Mouse (Mus musculus) cerebellum, adult 9-11 months (tissue): ENCODE results near the gene Nup210l.
A peak's percentile ranks its signal among the peaks of the same experiment; 100 is the strongest.

Experiments
- DNase-seq: peaks from one replicate; pipeline ENCODE4 v3.0.0; 2022

Gene Nup210l

DNA sequence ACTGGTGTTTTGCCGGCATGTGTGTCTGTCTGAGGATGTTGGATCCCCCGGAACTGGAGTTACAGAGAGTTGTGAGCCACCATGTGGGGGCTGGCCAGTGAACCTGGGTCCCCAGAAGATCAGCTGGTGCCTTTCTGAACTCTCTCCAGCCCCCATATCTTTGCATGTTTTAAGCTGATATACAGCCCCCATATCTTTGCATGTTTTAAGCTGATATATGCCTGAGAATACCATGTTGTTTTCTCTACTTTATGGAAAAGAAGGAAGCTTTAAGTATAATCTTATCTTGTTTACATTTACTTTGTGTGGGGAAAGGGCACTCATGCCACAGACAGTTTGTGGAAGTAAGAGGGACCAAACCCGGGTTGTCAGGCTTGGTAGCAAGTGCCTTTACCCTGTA lies 75.6 kb downstream of the Nup210l start:
- DNase-seq: no peak

DNA sequence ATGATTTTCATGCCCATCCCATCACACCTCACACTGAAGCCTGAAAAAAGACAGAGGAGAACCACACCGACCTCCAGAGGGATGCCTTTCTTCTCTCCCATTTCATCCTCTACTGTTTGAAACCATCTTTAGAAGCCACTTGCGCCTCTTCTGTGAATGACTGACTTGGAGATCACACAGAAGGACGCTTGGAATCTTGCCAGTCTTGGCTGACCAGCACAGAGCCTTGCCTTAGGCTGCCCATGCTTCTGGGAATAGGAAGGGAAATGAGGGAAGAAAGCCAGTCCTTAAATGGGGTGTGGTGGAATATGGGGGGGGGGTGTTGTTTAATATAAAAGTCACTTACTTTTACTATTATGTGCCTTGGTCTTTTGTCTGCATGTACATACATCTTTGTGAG lies 79.6 kb downstream of the Nup210l start:
- DNase-seq: no peak

DNA sequence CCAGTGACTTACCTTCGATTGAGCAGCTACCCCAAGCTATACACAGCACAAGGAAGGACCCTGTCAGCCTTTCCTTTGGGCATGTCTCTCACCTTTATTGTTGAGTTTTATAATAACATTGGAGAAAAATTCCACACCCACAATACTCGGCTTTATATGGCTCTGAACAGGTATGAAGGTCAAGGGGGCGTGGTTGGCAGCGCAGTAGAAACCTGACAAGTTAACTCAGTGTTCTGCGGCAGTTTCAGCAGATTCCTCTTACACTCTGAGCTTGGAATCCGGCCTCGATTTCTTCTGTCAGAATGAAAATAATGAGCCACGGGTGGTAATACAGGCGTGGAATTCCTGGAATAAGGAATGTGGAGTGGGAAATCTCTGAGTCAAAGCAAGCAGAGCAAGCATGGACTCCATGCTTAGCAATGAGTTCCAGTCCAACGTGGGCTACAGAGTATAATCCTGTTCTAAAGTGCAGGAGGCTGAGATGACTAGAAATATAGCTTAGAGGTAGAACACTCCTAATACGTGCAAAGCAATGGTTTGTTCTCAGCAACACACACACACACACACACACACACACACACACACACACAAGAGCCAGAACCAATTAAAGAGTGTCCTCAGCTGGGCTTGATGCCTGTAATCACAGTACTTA lies 87.1 kb downstream of the Nup210l start:
- DNase-seq: no peak

DNA sequence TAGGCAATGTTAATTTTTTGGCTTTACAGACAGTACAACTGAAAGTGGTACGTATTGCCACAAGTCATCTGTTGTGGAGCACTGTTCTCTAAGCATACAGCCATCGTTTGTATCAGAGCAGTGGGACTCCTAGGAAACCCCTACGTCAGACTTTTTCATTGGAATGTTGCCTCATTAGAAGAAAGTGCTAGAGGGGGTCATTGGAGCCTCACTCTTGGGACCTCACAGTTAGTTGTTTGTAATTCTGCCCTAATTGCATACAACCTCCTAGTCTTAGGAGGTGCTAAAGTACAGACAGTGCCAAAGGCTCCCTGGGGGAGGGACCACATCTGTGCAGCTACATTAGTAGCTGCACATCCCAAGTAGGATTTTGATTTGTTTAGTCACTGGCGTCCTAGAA lies 90.8 kb downstream of the Nup210l start:
- no peak for DNase-seq

DNA sequence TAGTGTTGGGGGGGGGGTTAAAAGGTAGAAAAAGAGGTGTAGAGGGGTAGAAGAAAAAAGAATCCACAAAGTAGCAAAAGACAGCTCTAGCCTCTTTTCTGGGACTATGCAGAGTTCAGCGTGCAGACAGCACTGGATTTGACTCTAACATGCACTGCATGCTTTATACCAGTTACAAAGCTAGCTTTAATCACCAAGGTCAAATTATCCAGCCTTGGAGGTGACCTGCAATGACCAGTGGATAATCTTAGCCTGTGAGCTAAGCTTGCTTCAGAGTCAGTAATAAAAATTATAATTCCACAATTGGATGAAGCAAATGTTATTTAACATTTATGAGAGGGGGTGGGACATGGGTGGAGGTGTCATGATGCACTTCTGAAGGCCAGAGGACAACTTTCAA lies 91.7 kb downstream of the Nup210l start:
- no peak for DNase-seq

DNA sequence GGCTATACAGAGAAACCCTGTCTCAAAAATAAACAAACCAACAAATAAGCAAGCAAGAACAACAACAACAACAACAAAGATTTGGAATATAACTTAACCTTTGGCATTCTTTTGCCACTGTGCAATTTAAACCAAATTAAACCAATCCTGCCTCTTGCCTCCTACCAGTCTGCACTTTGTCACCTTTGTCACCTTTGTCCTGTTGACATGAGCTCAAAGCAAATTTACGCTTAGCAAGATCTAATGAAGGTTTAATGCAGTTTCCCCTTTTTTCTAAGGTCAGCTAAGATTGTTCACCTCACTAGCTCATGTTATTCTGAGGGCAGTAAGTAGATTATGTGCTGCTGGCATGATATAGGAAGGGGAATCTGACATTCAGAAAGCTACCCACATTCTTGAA lies 93.6 kb downstream of the Nup210l start:
- no peak for DNase-seq

DNA sequence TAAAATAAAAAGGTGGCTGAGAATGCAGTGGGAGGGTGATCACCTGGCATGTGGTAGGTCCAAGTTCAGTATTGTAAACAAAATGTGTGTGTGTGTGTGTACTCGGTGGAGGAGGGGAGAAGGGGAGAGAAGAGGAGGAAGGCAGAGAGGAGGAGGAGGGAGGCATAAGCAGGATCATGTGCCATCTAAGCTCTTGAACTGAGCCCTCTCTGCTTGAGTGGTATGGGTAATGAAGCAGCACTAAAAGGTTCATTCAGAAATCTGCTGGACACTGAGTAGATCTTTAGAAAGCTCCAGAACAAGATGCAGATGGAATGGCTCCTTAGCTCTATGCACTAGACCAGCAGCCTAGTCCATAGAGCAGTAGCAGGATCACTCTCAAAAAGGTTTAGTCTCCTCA lies 99.0 kb downstream of the Nup210l start:
- DNase-seq: no peak

DNA sequence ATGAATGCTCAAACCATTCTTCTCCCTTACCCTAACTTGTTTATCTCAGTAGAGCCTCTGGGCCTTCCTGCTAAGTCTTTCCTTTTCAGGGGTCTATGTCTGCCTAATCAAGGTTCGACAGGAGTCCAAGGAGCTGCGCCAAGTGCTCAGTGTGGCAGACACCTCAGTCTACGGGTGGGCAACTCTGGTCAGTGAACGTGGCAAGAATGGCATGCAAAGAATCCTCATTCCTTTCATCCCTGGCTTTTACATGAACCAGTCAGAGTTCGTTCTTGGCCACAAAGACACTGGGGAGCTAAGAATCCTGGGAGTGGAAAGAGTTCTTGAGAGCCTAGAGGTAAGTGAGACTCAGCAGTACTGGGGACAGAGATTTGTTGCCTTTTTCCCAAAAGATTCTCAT lies 99.7 kb downstream of the Nup210l start:
- DNase-seq: no peak

DNA sequence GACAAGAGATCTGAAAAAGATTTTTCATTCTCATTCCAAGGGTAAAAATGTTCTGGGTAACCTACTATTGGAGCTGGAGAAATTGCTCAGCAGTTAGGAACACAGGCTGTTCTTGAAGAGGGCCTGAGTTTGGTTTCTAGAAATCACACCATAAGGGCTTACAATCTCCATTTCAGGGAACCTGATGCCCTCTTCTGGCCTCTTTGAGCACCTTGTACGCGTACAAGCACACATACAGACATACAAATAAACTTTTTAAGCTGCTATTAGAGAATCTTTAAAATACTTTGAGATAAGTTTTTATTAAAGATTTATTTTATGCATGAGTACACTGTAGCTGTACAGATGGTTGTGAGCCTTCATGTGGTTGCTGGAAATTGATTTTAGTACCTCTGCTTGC lies 100.7 kb downstream of the Nup210l start:
- DNase-seq: no peak

DNA sequence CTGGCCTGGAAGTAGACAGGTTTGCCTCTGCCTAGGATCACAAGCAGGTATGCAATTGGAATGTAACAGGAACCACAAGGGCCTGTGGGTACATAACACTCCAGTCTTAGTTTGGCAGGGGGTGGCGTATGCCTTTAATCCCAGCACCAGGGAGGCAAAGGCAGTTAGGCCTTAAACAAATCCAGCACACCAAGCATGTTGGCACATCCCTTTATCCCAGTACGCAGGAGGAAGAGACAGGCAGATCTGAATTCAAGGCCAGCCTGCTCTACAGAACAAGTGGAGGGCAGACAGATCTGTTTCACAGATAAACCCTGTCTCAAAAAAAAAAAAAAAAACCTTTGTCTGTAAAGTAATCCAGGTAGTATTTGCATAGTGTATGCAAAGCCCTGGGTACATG lies 104.7 kb downstream of the Nup210l start:
- no peak for DNase-seq

DNA sequence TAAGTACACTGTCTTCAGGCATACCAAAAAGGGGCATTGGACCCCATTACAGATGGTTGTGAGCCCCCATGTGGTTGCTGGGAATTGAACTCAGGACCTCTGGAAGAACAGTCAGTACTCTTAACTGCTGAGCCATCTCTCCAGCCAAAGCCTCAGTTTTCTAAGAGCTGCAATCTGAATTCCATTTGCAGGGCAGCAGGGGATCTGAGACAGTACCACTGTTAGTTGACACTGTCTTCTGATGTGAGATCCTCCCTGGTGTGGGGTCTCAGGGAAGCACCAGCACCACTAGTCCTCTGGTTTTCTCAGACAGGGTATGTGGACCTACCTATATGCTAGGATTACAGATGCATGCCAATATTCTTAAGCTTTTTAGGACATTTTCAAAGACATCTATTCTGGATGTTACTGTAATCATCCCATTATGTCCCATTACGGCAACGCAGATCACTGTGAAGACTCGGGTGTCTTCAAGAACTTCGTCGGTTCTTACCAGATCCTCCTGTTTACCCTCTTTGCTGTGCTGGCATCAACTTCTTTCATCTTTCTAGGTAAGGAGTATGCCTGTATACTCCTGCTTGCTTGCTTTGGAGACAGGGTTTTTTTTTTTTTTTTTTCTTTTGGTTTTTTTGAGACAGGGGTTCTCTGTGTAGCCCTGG lies 106.1 kb downstream of the Nup210l start:
- no peak for DNase-seq

DNA sequence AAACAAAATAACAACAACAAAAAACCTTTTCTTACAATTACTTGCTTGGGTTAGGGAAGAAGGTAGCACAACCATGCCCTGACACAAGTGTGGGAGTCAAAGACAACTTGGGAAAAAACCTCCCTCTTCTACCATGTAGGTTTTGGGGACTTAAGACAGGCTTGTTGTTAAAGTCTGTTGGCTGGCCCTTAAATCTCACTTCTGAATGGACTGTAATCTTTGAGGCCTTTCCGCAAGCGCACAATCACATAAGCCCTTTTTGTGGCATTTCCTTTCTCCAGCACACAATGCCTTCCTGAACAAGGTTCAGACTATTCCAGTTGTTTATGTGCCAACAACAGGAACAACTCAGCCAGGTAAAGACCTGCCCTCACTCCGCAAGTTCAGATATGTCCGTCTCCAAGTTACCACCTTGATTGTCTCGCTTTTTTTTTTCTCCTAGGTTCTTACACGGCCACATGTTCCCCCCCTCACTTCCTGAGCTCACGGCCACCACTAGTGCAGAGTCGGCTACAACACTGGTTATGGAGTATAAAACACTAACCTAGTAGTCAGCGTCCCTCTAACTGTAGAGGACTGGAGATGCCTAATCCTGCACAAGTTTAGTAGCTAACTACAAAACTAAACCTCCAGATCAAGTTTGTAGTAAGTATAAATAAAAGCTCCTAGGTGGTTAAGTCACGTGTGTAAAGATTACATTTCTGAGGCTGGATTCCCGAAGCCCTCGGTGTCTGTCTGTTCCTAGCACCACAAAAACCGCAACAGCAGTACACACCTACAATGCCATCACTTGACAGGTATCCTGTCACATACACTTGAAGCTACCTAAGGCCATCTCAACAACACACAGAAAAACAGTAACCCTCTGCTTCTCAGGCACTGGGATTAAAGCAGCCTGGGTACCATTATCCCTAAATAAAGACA lies 107.8 kb downstream of the Nup210l start:
- no peak for DNase-seq

DNA sequence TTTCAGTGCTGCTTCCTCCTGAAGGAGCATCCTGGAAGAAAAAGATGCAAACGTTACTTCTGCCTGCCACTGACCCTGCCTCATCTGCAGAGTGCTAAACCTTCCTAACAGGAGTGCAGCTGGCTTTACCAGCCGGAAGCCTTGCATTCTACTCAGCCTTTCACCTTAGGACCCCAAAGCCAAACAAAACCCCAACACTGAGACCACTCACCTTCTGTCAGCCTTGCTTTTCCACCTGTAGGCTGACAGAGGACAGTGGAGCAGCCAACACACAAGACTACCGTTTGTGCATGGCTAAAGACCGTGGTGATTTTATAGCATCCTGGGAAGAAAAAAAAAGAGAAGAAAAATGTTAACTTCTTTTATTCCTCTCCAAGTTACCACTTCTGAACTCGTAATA lies 108.8 kb downstream of the Nup210l start:
- DNase-seq: no peak

DNA sequence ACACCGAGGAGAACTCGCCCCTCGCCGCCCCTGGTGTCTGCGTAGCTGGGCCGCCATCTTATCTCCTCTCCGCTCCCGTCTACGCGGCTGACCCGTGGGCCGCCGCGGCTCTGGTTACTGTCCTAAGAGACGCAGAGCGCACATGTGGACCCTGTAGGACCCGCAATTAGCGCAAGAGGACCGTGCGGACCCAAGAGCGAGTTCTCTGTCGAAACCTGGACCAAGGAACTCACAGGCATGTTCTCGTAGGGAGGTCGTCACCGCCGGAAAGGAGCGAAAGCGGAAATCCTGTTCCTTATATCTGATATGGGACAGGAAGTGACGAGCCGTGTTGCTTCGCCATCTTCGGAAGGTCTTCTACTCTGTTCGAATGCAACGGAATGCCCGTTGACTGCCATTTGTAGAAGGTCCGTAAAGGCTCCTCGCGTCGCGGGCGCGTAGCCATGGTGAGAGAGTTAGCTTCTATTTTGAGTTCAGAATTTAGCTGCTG lies 109.5 kb downstream of the Nup210l start, which contains the start of the genes Rps27 and Rab13:
TSS of gene Rps27 (minus strand) at position 275 of the 490 bp plus-strand sequence.
TSS of gene Rab13 (plus strand) at position 319 of the 490 bp plus-strand sequence.
- DNase-seq: peak; percentile 91

DNA sequence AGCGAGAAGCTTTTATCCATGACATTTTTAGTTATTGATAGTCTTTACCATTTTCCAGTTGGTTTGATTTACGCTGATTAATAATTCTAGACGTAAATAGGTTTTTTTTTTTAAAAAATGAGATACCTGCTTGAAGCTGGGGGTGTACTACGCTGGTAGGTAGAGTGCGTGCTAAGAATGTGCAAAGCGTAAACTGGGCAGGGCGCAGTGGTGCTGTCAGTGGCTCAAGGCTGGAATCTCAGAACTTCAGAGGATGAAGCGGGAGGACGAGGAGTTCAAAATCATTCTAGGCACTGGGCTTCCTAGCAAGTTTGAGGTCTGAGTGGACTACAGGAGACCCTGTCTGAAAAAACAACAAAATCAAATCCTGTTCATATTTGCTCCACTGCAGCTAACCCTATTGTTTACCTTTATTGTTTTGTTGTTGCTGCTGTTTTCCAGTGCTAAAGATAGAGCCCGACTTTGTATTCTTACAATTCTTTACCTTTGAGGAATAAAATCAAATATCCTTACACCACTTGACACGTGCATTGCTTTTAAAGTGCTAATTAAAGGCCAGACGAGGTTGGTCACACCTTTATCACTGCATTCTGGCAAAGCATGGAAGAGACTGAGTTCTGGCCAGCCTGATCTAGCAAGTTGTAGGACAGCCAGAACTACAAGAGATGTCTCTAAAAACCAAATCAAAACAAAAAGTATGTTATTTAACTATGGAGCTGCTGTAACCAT lies 110.2 kb downstream of the Nup210l start:
- peak; percentile 48 for DNase-seq

DNA sequence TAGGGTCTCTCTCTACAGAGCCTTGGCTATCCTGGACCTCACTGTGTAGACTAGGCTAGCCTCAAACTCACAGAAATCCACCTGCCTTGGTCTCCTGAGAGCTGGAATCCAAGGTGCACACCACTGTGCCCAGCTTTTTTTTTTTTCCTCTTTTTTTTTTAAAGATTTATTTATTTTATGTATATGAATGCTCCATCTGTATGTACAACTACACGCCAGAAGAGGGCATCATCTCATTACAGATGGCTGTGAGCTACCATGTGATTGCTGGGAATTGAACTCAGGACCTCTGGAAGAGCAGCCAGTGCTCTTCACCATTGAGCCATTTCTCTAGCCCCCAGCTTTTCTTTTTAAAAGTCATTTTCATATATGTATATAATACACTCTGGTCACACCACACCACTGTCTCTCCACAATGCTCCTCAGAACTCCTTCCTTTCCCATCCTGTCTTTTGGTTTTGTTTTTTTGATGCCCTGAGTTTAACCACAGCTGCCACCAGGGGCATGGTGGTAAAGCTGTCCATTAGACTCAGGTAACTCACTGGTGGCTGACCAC lies 112.0 kb downstream of the Nup210l start:
- DNase-seq: no peak

DNA sequence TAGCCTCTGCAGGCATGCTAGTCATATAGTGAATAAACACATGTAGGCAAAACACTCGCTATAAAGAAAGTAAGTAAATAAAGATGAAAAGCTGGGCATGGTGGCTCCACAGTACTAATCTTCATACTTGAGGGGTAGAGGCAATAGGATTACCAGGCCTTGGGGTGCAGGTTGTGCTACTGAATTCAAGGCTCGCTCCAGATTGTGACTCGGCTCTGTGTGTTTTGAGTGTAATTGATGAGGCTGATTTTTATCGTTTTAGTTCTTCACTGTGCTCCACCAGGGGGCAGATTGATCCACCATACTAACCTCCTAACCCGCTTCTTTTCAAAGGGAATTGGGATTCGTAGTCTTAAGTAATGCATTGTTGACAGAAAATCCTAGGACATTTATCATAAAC lies 116.2 kb downstream of the Nup210l start:
- DNase-seq: peak; percentile 57

DNA sequence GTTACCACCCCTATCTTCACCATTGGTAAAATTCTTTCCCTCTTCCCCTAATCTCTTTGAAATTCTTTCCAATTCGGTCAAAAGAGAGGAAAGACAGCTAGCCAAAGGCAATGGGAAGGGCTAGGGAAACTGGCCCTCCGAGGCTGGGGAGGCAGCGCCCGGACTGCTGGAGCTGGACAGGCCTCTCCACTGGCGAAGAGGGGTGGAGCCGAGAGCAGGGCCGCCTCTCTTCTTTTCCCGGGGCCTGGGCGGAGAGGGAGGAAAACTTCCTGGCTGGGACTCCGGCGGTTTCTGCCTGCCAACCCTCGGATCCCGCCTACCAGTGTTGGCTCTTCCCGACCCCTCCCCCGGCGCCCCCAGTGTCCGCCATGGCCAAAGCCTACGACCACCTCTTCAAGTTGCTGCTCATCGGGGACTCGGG lies 116.6 kb downstream of the Nup210l start:
- peak; percentile 56 for DNase-seq

DNA sequence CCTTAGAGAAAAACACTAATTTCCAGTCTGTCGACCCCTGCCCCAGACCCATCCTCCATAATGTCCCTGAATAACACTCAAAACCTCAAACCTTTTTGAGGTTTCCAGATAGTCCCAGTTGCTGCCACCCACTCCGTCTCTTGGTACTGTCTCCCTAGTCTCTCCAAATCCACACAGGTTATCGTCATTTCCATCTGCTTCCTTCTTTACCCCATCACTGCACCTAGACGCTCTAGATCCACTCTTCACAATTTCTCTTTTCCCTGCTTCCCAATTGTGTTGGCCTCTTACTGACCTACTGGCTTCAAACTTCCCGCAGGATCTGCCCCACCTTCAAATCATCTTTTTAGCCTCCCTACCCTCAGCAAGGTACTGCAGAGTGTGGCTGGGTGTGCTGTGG lies 117.2 kb downstream of the Nup210l start:
- DNase-seq: no peak

DNA sequence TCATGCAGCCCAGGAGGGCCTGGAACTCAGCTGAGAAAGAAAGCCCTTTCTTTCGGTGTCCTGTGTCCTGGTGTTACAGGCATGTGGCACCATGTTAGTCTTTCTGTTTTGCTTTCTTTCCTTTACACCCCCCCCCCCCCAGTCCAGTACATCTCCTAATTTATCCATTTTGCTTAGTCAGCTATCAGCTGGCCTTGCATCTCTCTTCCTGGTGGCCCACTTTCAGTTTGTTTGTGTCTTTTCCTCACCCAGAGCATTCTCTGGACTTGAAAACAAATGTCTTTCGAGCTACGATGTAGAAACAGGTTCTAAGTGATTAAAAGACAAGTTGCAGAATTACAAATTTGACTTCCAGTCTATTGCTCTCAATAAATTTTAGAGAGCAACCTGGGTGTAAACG lies 118.5 kb downstream of the Nup210l start:
- no peak for DNase-seq

DNA sequence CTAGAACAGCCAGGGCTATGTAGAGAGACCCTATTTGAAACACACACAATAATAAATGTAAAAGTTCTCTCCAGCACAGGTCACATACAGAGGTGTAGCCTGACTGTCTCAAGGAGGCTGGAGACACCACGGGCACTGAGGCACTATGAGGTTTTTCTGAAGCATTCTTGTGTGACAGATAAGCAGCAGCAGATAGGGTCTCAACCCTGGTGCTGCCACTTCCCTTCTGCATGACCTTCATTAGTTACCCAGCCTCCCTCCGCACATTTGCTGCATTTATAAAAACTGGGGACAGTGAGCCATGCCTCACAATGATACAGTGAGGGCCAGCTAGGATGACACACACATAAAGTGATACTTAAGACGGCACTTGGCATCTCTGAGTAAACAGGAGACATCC lies 119.0 kb downstream of the Nup210l start:
- no peak for DNase-seq

DNA sequence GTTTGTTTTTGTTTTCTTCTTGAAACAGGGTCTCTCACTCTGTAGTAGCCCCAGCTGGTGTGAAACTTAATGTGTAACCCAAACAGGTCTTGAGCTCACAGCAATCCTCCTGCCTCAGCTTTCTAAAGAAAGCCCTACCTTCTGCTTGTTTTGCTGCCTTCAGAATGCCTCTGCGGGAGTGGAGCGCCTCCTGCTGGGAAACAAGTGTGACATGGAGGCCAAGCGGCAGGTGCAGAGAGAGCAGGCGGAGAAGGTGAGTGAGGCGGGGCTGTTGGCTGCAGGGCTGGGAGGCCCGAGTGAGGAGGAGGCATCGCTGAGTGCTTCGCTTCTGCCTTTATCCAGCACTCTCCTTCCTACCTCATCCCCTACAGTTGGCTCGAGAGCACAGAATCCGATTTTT lies 120.4 kb downstream of the Nup210l start:
- DNase-seq: no peak

DNA sequence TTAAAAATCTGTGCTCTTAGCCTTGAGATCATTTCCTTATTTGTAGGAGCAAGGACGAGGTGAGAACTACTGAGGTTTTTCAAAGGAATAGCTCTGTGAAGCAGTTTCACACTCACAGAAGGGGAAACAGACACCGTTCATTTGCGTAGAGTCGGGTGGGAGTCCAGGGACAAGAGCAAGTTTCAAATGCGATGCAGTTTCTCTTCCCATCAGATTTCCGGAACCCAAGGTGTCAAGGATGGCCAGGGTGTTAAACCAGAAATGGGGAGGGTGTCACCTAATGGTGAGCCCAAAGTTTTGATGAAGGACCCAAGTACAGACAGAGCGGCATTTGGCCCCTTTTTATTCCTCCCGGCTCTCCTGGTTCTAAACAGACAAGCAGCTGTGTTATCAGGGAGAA lies 127.1 kb downstream of the Nup210l start:
- DNase-seq: no peak
